Mouse (Mus musculus): Measurements from ENCODE around the gene Defb45. TPM values are rescaled to one million over a fixed set of nuclear protein-coding genes. Genes with fewer than 3 reads are reported as not detected.

The Defb45 gene
- not detected in 2 replicates for polyA plus RNA-seq (2014; fragmentation: Nextera tagmentation; extraction: Ambion mirVana)

DNA sequence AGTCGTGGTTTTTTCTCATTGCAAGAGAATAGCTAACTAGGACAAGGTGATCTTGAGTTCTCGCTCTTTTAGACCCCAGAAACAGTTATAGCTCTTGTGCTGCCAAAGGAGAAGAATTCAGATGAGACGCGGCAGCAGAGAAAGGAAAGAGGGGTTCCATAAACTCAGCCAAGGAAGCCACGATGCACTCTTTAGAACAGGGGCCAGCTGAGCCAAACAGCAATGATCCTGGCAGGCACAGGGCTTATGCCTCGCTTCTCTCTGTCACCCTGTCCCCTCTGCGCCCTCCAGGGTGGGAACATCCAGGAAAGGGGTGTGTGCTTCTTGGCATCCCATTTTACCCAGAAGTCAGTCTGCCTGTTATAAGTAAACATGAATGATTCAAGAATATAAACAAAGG lies at the start of gene Defb45:
Gene Defb45, minus strand, starts transcription at position 101 of the 400 bp plus-strand sequence.
- H3K4me3 ChIP-seq (ENCODE audit: low read length) = no peak within 1 kb of the TSS
- WGBS = 66% methylated on average over 7 of the region's 7 CpGs
- H3K36me3 ChIP-seq (ENCODE audit: control insufficient read depth, insufficient read depth, low read length) = no peaks in the 10 kb centered on the region
- H3K27me3 ChIP-seq (ENCODE audit: control insufficient read depth, insufficient read depth, low read length) = no peaks in the 10 kb centered on the region
- no peaks in the 10 kb centered on the region for H3K4me1 ChIP-seq (ENCODE audit: control insufficient read depth, insufficient read depth, low read length)
- ATAC-seq (ENCODE audit: low FRiP score, low TSS enrichment) = no peak
- no peaks in the 10 kb centered on the region for H3K9me3 ChIP-seq (ENCODE audit: control insufficient read depth, low read length)
- H3K4me2 ChIP-seq (replicated peaks; ENCODE audit: low read depth, low read length) = no peak within 1 kb of the TSS
- H3K9ac ChIP-seq (ENCODE audit: low read depth, low read length) = no peak within 1 kb of the TSS
- H3K27ac ChIP-seq (ENCODE audit: low read depth, low read length) = no peak within 1 kb of the TSS

GRCm38 (mm10) chr2:152639406-152640113 lies 40.4 kb upstream of the Defb45 start:
- H3K4me3 ChIP-seq (ENCODE audit: low read length) = no peak overlapping the region
- no peak overlapping the region for H3K4me2 ChIP-seq (replicated peaks; ENCODE audit: low read depth, low read length)
- peak overlapping the region; percentile 93 for H3K27ac ChIP-seq (ENCODE audit: low read depth, low read length)
- 11% methylated on average over 11 of the region's 11 CpGs for WGBS
- H3K4me1 ChIP-seq (ENCODE audit: control insufficient read depth, insufficient read depth, low read length) = peaks cover 17% of the 10 kb centered on the region
- no peaks in the 10 kb centered on the region for H3K9me3 ChIP-seq (ENCODE audit: control insufficient read depth, low read length)
- peak overlapping the region; percentile 28; the same call in 1 of the 2 replicates for H3K9ac ChIP-seq (ENCODE audit: low read depth, low read length)
- no peaks in the 10 kb centered on the region for H3K27me3 ChIP-seq (ENCODE audit: control insufficient read depth, insufficient read depth, low read length)
- ATAC-seq (ENCODE audit: low FRiP score, low TSS enrichment) = peak; percentile 76
- H3K36me3 ChIP-seq (ENCODE audit: control insufficient read depth, insufficient read depth, low read length) = peaks cover 3% of the 10 kb centered on the region

GRCm38 (mm10) chr2:152638865-152639264 lies 39.7 kb upstream of the Defb45 start:
- 38% methylated on average over 6 of the region's 6 CpGs for WGBS
- peak overlapping the region; percentile 93 for H3K27ac ChIP-seq (ENCODE audit: low read depth, low read length)
- no peak for ATAC-seq (ENCODE audit: low FRiP score, low TSS enrichment)

DNA sequence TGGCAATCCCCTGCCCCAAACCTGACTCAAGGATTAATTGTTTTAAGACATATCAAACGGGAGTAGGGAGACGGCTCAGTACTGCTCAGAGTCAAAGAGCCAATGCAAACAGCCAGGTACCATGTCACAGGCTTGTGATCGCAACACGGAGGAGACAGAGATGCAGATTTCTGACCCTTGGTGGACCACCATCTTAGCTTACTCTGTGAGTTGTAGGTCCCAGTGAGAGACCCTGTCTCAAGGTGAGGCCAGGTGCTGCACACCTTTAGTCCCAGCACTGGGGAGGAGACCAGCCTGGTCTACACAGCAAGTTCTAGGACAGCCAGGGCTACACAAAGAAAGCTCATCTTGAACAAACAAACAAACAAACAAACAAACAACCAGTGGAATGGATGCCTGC lies 38.2 kb upstream of the Defb45 start:
- Histone ChIP-seq H3K4me2 (replicated peaks; ENCODE audit: low read depth, low read length) (no peak overlapping the region), H3K4me1 (ENCODE audit: control insufficient read depth, insufficient read depth, low read length) (peaks cover 35% of the 10 kb centered on the region), H3K9ac (ENCODE audit: low read depth, low read length) (no peak overlapping the region), H3K4me3 (ENCODE audit: low read length) (no peak overlapping the region), H3K9me3 (ENCODE audit: control insufficient read depth, low read length) (no peaks in the 10 kb centered on the region), H3K27ac (ENCODE audit: low read depth, low read length) (peak overlapping the region; percentile 93), H3K27me3 (ENCODE audit: control insufficient read depth, insufficient read depth, low read length) (no peaks in the 10 kb centered on the region), H3K36me3 (ENCODE audit: control insufficient read depth, insufficient read depth, low read length) (peaks cover 13% of the 10 kb centered on the region)
- no peak; the same call in 1 of the 2 replicates for ATAC-seq (ENCODE audit: low FRiP score, low TSS enrichment)
- 33% methylated on average over 4 of the region's 4 CpGs for WGBS

More at GRCm38 (mm10) chr2:152638865-152639264, 39.7 kb upstream of the Defb45 start:
- Histone ChIP-seq H3K4me1 (ENCODE audit: control insufficient read depth, insufficient read depth, low read length) (peaks cover 21% of the 10 kb centered on the region), H3K9me3 (ENCODE audit: control insufficient read depth, low read length) (no peaks in the 10 kb centered on the region), H3K4me2 (replicated peaks; ENCODE audit: low read depth, low read length) (no peak overlapping the region), H3K27me3 (ENCODE audit: control insufficient read depth, insufficient read depth, low read length) (no peaks in the 10 kb centered on the region), H3K36me3 (ENCODE audit: control insufficient read depth, insufficient read depth, low read length) (peaks cover 7% of the 10 kb centered on the region), H3K9ac (ENCODE audit: low read depth, low read length) (peak overlapping the region; percentile 28; the same call in 1 of the 2 replicates), H3K4me3 (ENCODE audit: low read length) (no peak overlapping the region)

- Histone ChIP-seq H3K9me3 (ENCODE audit: control insufficient read depth, low read length) (no peaks in the 10 kb centered on the region), H3K27me3 (ENCODE audit: control insufficient read depth, insufficient read depth, low read length) (no peaks in the 10 kb centered on the region), H3K27ac (ENCODE audit: low read depth, low read length) (peak overlapping the region; percentile 93), H3K36me3 (ENCODE audit: control insufficient read depth, insufficient read depth, low read length) (peaks cover 13% of the 10 kb centered on the region), H3K9ac (ENCODE audit: low read depth, low read length) (peak overlapping the region; percentile 28; the same call in 1 of the 2 replicates), H3K4me1 (ENCODE audit: control insufficient read depth, insufficient read depth, low read length) (peaks cover 39% of the 10 kb centered on the region), H3K4me3 (ENCODE audit: low read length) (no peak overlapping the region), H3K4me2 (replicated peaks; ENCODE audit: low read depth, low read length) (no peak overlapping the region)
- 54% methylated on average over 6 of the region's 6 CpGs for WGBS
- ATAC-seq (ENCODE audit: low FRiP score, low TSS enrichment) = no peak
Observed at GRCm38 (mm10) chr2:152637006-152637322, 37.8 kb upstream of the Defb45 start.

DNA sequence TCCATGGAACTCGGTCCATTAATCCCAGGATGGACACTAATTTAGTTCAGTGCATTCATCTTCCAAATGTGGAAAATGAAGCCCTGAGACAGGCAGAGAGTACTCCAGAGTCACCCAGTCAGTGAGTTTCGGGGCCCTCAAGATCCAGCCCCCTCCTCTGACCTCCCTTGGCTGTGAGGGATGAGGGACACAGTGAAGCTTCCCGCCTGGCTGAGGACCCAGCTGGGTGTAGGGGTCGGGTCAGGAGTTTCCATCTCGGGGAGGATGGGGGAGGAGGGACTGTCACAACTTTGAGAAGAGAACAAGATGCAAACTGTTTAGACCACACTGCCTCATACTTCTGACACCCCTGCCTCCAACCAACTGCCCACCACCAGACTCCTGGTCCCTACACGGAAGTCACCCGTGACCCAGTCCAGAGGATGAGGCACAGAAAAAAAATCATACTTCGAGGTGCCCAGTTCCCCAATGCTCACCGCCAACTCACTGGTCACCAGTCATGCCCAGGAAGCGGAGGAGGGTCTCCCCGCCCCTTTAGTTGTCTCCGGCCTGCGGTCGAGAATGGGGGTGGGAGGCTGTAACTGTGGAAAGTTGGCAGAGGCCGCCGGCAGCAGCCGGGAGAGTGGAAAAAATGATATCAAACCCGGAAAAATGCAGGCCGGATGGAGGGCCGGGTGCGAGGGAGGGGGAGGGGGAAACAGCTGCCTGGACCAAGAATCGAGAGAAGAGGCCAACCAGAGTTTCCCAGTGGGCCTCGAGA lies 37.2 kb upstream of the Defb45 start:
- Histone ChIP-seq H3K27me3 (ENCODE audit: control insufficient read depth, insufficient read depth, low read length) (no peaks in the 10 kb centered on the region), H3K4me3 (ENCODE audit: low read length) (no peak overlapping the region), H3K9ac (ENCODE audit: low read depth, low read length) (peak overlapping the region; percentile 28; the same call in 1 of the 2 replicates), H3K27ac (ENCODE audit: low read depth, low read length) (peak overlapping the region; percentile 93), H3K4me2 (replicated peaks; ENCODE audit: low read depth, low read length) (no peak overlapping the region), H3K9me3 (ENCODE audit: control insufficient read depth, low read length) (no peaks in the 10 kb centered on the region), H3K36me3 (ENCODE audit: control insufficient read depth, insufficient read depth, low read length) (peaks cover 13% of the 10 kb centered on the region), H3K4me1 (ENCODE audit: control insufficient read depth, insufficient read depth, low read length) (peaks cover 45% of the 10 kb centered on the region)
- 25% methylated on average over 23 of the region's 23 CpGs for WGBS
- peak; percentile 75 for ATAC-seq (ENCODE audit: low FRiP score, low TSS enrichment)

- no peak for ATAC-seq (ENCODE audit: low FRiP score, low TSS enrichment)
- WGBS = 77% methylated on average over 29 of the region's 29 CpGs
- Histone ChIP-seq H3K4me3 (ENCODE audit: low read length) (no peak overlapping the region), H3K9ac (ENCODE audit: low read depth, low read length) (0 out of 2 replicates have a peak overlapping the region, but pooled peaks have one; percentile 4), H3K36me3 (ENCODE audit: control insufficient read depth, insufficient read depth, low read length) (peaks cover 25% of the 10 kb centered on the region), H3K9me3 (ENCODE audit: control insufficient read depth, low read length) (no peaks in the 10 kb centered on the region), H3K4me1 (ENCODE audit: control insufficient read depth, insufficient read depth, low read length) (peaks cover 57% of the 10 kb centered on the region), H3K27ac (ENCODE audit: low read depth, low read length) (peak overlapping the region; percentile 93), H3K4me2 (replicated peaks; ENCODE audit: low read depth, low read length) (no peak overlapping the region), H3K27me3 (ENCODE audit: control insufficient read depth, insufficient read depth, low read length) (no peaks in the 10 kb centered on the region)
Observed at GRCm38 (mm10) chr2:152634311-152634710, 35.1 kb upstream of the Defb45 start.

GRCm38 (mm10) chr2:152633334-152633733 lies 34.1 kb upstream of the Defb45 start:
- no peak overlapping the region; the same call in 1 of the 2 replicates for H3K4me2 ChIP-seq (replicated peaks; ENCODE audit: low read depth, low read length)
- 0 out of 2 replicates have a peak overlapping the region, but pooled peaks have one; percentile 7 for H3K9ac ChIP-seq (ENCODE audit: low read depth, low read length)
- H3K4me1 ChIP-seq (ENCODE audit: control insufficient read depth, insufficient read depth, low read length) = peaks cover 57% of the 10 kb centered on the region
- 50% methylated on average over 17 of the region's 17 CpGs for WGBS
- H3K27ac ChIP-seq (ENCODE audit: low read depth, low read length) = peak overlapping the region; percentile 73
- no peaks in the 10 kb centered on the region for H3K9me3 ChIP-seq (ENCODE audit: control insufficient read depth, low read length)
- H3K36me3 ChIP-seq (ENCODE audit: control insufficient read depth, insufficient read depth, low read length) = peaks cover 29% of the 10 kb centered on the region
- H3K4me3 ChIP-seq (ENCODE audit: low read length) = no peak overlapping the region
- no peak for ATAC-seq (ENCODE audit: low FRiP score, low TSS enrichment)
- H3K27me3 ChIP-seq (ENCODE audit: control insufficient read depth, insufficient read depth, low read length) = no peaks in the 10 kb centered on the region

DNA sequence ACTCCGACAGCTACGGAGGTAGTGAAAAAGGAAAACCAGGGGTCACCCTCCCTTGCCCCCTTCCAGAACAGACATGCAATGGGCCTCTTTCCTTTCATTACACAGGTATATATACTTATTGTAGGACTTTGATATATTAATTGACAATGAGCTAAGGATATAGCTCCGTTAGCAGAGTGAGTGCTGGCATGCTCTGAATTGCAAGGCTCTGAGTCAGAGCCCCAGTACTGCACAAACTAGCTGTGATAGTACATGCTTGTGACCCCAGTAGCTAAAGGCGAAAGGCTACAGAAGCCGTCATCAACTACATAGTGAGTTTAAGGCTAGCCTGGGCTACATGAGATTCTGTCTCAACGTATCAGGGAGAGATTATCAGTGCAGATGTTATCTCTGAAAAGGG lies 30.7 kb upstream of the Defb45 start:
- peak overlapping the region; percentile 91 for H3K4me2 ChIP-seq (replicated peaks; ENCODE audit: low read depth, low read length)
- H3K27me3 ChIP-seq (ENCODE audit: control insufficient read depth, insufficient read depth, low read length) = no peaks in the 10 kb centered on the region
- WGBS = 88% methylated on average over 6 of the region's 6 CpGs

More for the DNA sequence above, 30.7 kb upstream of the Defb45 start:
- 0 out of 2 replicates have a peak overlapping the region, but pooled peaks have one; percentile 65 for H3K4me3 ChIP-seq (ENCODE audit: low read length)
- no peak overlapping the region for H3K9ac ChIP-seq (ENCODE audit: low read depth, low read length)
- H3K27ac ChIP-seq (ENCODE audit: low read depth, low read length) = no peak overlapping the region; the same call in 1 of the 2 replicates
- ATAC-seq (ENCODE audit: low FRiP score, low TSS enrichment) = no peak
- H3K4me1 ChIP-seq (ENCODE audit: control insufficient read depth, insufficient read depth, low read length) = peaks cover 62% of the 10 kb centered on the region
- no peaks in the 10 kb centered on the region for H3K9me3 ChIP-seq (ENCODE audit: control insufficient read depth, low read length)
- peaks cover 28% of the 10 kb centered on the region for H3K36me3 ChIP-seq (ENCODE audit: control insufficient read depth, insufficient read depth, low read length)

All from kidney, embryonic 14.5 days (tissue).